Mouse (Mus musculus): ENCODE results near the gene Mcrs1.

The Mcrs1 gene

GRCm38 (mm10) chr15:99198761-99199160 lies 53.0 kb downstream of the Mcrs1 start:
- DNase-seq: peak; percentile 56

DNA sequence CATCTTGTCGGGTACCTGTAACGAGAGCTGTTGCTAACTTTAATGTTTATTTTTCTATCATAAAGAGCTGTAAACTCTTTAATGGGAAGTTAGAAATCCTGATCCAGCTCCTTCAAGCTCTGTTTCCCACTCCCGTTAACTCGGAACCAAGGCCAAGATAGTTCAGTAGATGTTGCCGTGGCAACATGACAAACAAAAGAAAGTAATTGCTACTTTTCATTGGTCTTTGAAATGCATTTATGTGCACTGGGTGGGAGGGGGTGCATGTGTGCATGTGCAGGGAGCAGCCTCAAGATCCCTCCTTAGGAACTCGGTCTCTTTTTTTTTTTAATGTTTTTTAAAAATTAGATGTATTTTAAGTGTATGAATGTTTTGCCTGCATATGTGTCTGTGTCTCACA lies 56.7 kb downstream of the Mcrs1 start:
- no peak for DNase-seq

DNA sequence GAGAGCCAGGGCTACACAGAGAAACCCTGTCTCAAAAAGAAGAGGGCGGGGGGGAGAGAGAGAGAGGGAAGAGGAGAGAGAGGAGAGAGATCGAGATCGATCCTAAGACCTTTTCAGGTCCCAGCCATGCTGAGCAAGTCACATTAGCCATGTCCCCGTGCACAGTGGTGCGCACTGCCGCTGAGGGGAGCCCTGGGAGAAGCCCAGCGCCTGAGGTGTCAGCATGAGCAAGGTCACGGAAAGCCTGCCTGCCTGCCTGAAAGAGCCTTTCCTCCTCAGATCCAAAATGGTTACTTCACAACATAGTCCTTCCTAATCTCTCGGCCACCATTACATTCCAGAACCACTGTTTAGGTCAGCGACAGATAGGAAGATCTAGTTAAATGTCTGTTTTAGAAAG lies 57.4 kb downstream of the Mcrs1 start:
- DNase-seq: no peak
